Comparison of ENCODE assay signal across 11 mouse cellular contexts in the genomic region with DNA sequence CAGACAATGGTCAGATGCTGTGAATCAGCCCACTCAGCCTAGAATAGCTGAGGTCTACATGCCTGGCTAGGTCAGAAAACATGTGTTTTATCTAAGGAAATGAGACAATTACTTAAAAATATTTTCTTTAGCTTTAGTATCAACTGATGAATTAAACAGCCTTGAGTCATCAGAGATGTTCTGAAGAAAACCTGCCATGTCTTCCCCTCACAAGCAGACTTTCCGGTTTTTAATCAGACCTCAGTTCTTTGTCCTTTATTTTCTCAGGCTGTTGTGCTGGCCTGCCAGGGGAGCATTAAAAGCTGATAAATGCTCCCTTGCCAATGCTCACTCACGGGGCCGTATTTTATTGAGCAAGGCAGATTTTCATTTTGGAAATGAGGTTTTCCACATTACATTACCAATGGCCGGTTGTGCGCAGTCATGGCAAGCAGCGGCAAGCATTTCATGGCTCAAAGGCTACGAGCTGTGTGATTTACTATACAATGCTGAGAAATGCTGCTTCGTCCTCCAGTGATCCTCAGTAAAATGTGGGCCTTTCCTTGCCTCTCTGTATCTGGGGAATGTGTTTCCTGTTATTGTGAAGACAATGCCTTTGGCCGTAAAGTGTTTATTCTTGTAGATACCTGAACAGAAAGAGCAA.
DNase-seq lines count a peak whose midpoint lies in the region; ATAC-seq and TF ChIP-seq lines count a peak whose summit lies in the region.
"Had no signal": no experiment of that assay in that cellular context is flagged by ENCODE, and none has a peak within 500 bp of the region (broad histone marks: within the 10 kb centered on the region; RNA-seq: fewer than 3 reads in every experiment).

No protein-coding gene starts in this region.

- peaks cover 79% of the 10 kb centered on the region for H3K36me3 ChIP-seq in heart, embryonic 14.5 days (ENCODE audit: control insufficient read depth, insufficient read depth, low read length)
- no peaks in the 10 kb centered on the region for H3K36me3 ChIP-seq in limb, embryonic 15.5 days

- no peaks in the 10 kb centered on the region for H3K9me3 ChIP-seq in heart, embryonic 14.5 days (ENCODE audit: control insufficient read depth, low read length)
- H3K9me3 ChIP-seq in limb, embryonic 15.5 days = no peaks in the 10 kb centered on the region
- H3K9me3 ChIP-seq: limb, embryonic 13.5 days had no signal

- intact Hi-C loops in gastrocnemius, adult 2 months (cut with DNase I) = loop anchor here (10.0 kb wide), 1 partner anchor 86 kb away; no protein-coding TSS in a partner anchor
- intact Hi-C loops in gastrocnemius, postnatal 36 days (cut with DNase I) = no loop called here

- 73% methylated on average over 9 of the region's 9 CpGs for WGBS in heart, embryonic 14.5 days
- WGBS in limb, embryonic 15.5 days = 36% methylated on average over 9 of the region's 9 CpGs

- TF ChIP-seq CTCF in gastrocnemius, adult 2 months (IDR thresholded peaks at IDR 0.05) = no peak

- H3K9ac ChIP-seq in heart, embryonic 14.5 days (ENCODE audit: low read length) = no peak overlapping the region
- no peak overlapping the region for H3K9ac ChIP-seq in limb, embryonic 15.5 days
- H3K9ac ChIP-seq: limb, embryonic 13.5 days had no signal

- ATAC-seq in heart, embryonic 14.5 days (ENCODE audit: insufficient number of reproducible peaks, insufficient read depth, low FRiP score, low read depth) = peak; percentile 54; the same call in 1 of the 2 replicates
- ATAC-seq in limb, embryonic 15.5 days (ENCODE audit: insufficient number of reproducible peaks, low FRiP score, low TSS enrichment, low read depth) = no peak
- ATAC-seq in activated CD4-positive, CD25-positive, alpha-beta regulatory T cell, adult 4 months = no peak

- peaks cover 4 to 5% of the 10 kb centered on the region in 2 experiments; a peak in 3 of 4 replicates for H3K4me1 ChIP-seq in heart, embryonic 14.5 days (ENCODE audit: control insufficient read depth in 2 of 2, insufficient read depth in 2 of 2, low read length in 2 of 2)
- H3K4me1 ChIP-seq in limb, embryonic 15.5 days = no peaks in the 10 kb centered on the region; the same call in 1 of the 2 replicates

- H3K4me2 ChIP-seq in heart, embryonic 14.5 days (ENCODE audit: low read length) = no peak overlapping the region
- H3K4me2 ChIP-seq in limb, embryonic 15.5 days = no peak overlapping the region
- H3K4me2 ChIP-seq: limb, embryonic 13.5 days had no signal

- no peaks in the 10 kb centered on the region for H3K27me3 ChIP-seq in heart, embryonic 14.5 days (ENCODE audit: control insufficient read depth, insufficient read depth, low read length)
- no peaks in the 10 kb centered on the region; the same call in 1 of the 2 replicates for H3K27me3 ChIP-seq in limb, embryonic 15.5 days

- DNase-seq in gastrocnemius, adult 2 months = no peak
- DNase-seq in gastrocnemius, postnatal 36 days = no peak
- DNase-seq in Muller cell, postnatal 12 days (ENCODE audit: inconsistent ontology term) = peak; percentile 53
- no peak for DNase-seq in yolk sac, embryonic 10.5 days (ENCODE audit: low spot score)
- DNase-seq in gastrocnemius, postnatal 4 days (ENCODE audit: low spot score in 2 of 2) = no peak
- DNase-seq: adrenal gland, adult 2 months had no signal

- H3K4me3 ChIP-seq in gastrocnemius, adult 2 months = no peak overlapping the region
- no peak overlapping the region for H3K4me3 ChIP-seq in heart, embryonic 14.5 days (ENCODE audit: control insufficient read depth in 1 of 2, insufficient read depth in 1 of 2, low read depth in 1 of 2, low read length in 2 of 2)
- H3K4me3 ChIP-seq in limb, embryonic 15.5 days = no peak overlapping the region
- H3K4me3 ChIP-seq: erythroblast, embryonic 14.5 days; limb, embryonic 13.5 days had no signal

- H3K27ac ChIP-seq in gastrocnemius, adult 2 months = peak overlapping the region; percentile 81
- H3K27ac ChIP-seq in heart, embryonic 14.5 days (replicated peaks in 1 of 2; ENCODE audit: control insufficient read depth in 1 of 2, insufficient read depth in 1 of 2, low read depth in 2 of 2, low read length in 2 of 2) = peak overlapping the region; percentile 78 to 79
- H3K27ac ChIP-seq in limb, embryonic 15.5 days = peak overlapping the region; percentile 68
- H3K27ac ChIP-seq: limb, embryonic 13.5 days had no signal
